Mouse (Mus musculus): ENCODE results near the gene Riox1. TPM values are rescaled to one million over a fixed set of nuclear protein-coding genes. Genes with fewer than 3 reads are reported as not detected.
A peak's percentile ranks its signal among the peaks of the same experiment; 100 is the strongest.
"Not testable (repeated sequence)": the region's sequence is repeated elsewhere in the genome, so short reads cannot be mapped to it uniquely, and the experiment has no call there.

The Riox1 gene
- total and polyA plus RNA-seq, 2 experiments from 2014 or later, result 11.3 to 28.8 TPM

GRCm38 (mm10) chr12:83927747-83928146 lies 22.7 kb upstream of the Riox1 start:
- Histone ChIP-seq H3K4me2 (ENCODE audit: low read depth, low read length) (no peak overlapping the region), H3K36me3 (ENCODE audit: insufficient read depth, low read length) (no peaks in the 10 kb centered on the region), H3K9me3 (ENCODE audit: low read length) (no peaks in the 10 kb centered on the region), H3K27ac (no peak overlapping the region), H3K4me1 (ENCODE audit: insufficient read depth, low read length) (no peaks in the 10 kb centered on the region), H3K27me3 (ENCODE audit: insufficient read depth, low read length) (no peaks in the 10 kb centered on the region), H3K4me3 (ENCODE audit: low read length) (no peak overlapping the region), H3K9ac (replicated peaks; ENCODE audit: low read length) (no peak overlapping the region)
- ATAC-seq, result no peak
- TF ChIP-seq CTCF (IDR thresholded peaks at IDR 0.05; ENCODE audit: low read depth), result no peak
- no peak for DNase-seq (ENCODE audit: low spot score)
- 83% methylated on average over 4 of the region's 4 CpGs for WGBS

DNA sequence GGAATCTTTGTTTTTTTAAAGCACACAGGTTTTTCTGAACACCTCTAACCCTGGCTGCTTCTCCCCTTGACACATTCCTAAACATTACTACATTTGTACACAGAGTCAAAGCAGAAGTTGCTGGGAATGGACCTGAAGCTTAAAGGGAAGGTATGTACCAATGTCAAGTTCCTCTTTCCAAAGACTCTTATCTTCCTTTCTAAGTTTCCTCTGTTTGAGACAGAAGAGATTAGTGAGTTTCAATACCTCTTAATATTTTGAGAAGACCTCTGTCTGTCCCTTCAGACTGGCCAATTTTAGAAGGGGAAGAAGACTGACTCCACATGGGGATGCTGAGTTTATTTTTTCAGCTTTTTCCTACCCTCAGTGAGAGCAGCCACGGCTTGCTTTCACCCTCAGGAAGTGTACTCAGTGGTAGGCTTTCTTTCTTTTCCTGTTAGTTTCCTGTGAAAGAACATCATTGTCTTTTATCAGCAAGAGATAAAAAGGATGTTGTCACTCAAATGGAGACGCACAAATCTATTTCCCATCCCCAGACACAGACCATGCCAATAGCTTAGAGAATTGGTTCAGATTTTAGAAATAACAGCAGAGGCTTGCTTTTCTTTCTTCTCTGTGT lies 21.1 kb upstream of the Riox1 start:
- no peak for DNase-seq (ENCODE audit: low spot score)
- no peak for TF ChIP-seq CTCF (IDR thresholded peaks at IDR 0.05; ENCODE audit: low read depth)

DNA sequence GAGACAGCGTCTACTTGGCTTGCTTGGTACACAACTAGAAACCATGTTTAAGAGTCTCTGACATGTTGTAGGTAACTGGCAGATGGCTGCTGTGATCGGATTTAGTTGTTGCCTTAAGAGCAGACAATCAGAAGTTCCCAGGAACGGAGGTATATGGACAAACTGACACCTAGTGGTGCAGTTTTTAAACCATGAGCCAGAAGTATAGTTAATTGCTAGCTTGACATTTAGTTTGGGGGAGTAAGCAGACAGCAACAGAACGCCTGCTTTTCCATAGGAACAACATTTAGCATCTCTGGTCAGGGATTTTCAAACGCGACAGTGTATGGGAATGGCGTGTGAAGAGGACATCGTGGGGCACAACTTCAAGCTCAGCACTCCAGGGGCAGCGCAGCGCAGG lies 12.8 kb upstream of the Riox1 start:
- Histone ChIP-seq H3K4me2 (ENCODE audit: low read depth, low read length) (no peak overlapping the region), H3K36me3 (ENCODE audit: insufficient read depth, low read length) (no peaks in the 10 kb centered on the region), H3K9ac (replicated peaks; ENCODE audit: low read length) (no peak overlapping the region), H3K27me3 (ENCODE audit: insufficient read depth, low read length) (no peaks in the 10 kb centered on the region), H3K9me3 (ENCODE audit: low read length) (no peaks in the 10 kb centered on the region), H3K27ac (no peak overlapping the region), H3K4me3 (ENCODE audit: low read length) (no peak overlapping the region), H3K4me1 (ENCODE audit: insufficient read depth, low read length) (no peaks in the 10 kb centered on the region)
- ATAC-seq, result no peak
- DNase-seq (ENCODE audit: low spot score), result no peak
- 0 out of 2 replicates have a peak, but pooled peaks have one; percentile 21 for TF ChIP-seq CTCF (IDR thresholded peaks at IDR 0.05; ENCODE audit: low read depth)
- 70% methylated on average over 10 of the region's 10 CpGs for WGBS

More for the DNA sequence above, 21.1 kb upstream of the Riox1 start:
- H3K27me3 ChIP-seq (ENCODE audit: insufficient read depth, low read length), result no peaks in the 10 kb centered on the region
- H3K4me2 ChIP-seq (ENCODE audit: low read depth, low read length), result no peak overlapping the region
- H3K9ac ChIP-seq (replicated peaks; ENCODE audit: low read length), result no peak overlapping the region
- no peaks in the 10 kb centered on the region for H3K4me1 ChIP-seq (ENCODE audit: insufficient read depth, low read length)
- no peak overlapping the region for H3K27ac ChIP-seq
- WGBS, result 28% methylated on average over 2 of the region's 2 CpGs
- H3K9me3 ChIP-seq (ENCODE audit: low read length), result no peaks in the 10 kb centered on the region
- no peak overlapping the region for H3K4me3 ChIP-seq (ENCODE audit: low read length)
- ATAC-seq, result no peak
- H3K36me3 ChIP-seq (ENCODE audit: insufficient read depth, low read length), result no peaks in the 10 kb centered on the region

GRCm38 (mm10) chr12:83938592-83938991 lies 11.8 kb upstream of the Riox1 start:
- not testable (repeated sequence) for H3K27me3 ChIP-seq (ENCODE audit: insufficient read depth, low read length); H3K4me1 ChIP-seq (ENCODE audit: insufficient read depth, low read length); H3K36me3 ChIP-seq (ENCODE audit: insufficient read depth, low read length); H3K4me3 ChIP-seq (ENCODE audit: low read length); H3K9me3 ChIP-seq (ENCODE audit: low read length); ATAC-seq; H3K4me2 ChIP-seq (ENCODE audit: low read depth, low read length); H3K9ac ChIP-seq (replicated peaks; ENCODE audit: low read length); H3K27ac ChIP-seq; DNase-seq (ENCODE audit: low spot score)
- 66% methylated on average over 1 of the region's 1 CpGs for WGBS

- ATAC-seq, result no peak
- no peaks in the 10 kb centered on the region for H3K36me3 ChIP-seq (ENCODE audit: insufficient read depth, low read length)
- H3K4me2 ChIP-seq (ENCODE audit: low read depth, low read length), result no peak overlapping the region
- no peak for DNase-seq (ENCODE audit: low spot score)
- H3K4me1 ChIP-seq (ENCODE audit: insufficient read depth, low read length), result no peaks in the 10 kb centered on the region
- no peak overlapping the region for H3K27ac ChIP-seq
- no peak for TF ChIP-seq CTCF (IDR thresholded peaks at IDR 0.05; ENCODE audit: low read depth)
- no peak overlapping the region for H3K4me3 ChIP-seq (ENCODE audit: low read length)
- H3K9ac ChIP-seq (replicated peaks; ENCODE audit: low read length), result no peak overlapping the region
- 79% methylated on average over 2 of the region's 2 CpGs for WGBS
- no peaks in the 10 kb centered on the region for H3K27me3 ChIP-seq (ENCODE audit: insufficient read depth, low read length)
- H3K9me3 ChIP-seq (ENCODE audit: low read length), result no peaks in the 10 kb centered on the region
Measured at GRCm38 (mm10) chr12:83939332-83939731, 11.1 kb upstream of the Riox1 start.

- WGBS, result 57% methylated on average over 4 of the region's 4 CpGs
- DNase-seq (ENCODE audit: low spot score), result no peak
Measured at GRCm38 (mm10) chr12:83940031-83940430, 10.4 kb upstream of the Riox1 start.

DNA sequence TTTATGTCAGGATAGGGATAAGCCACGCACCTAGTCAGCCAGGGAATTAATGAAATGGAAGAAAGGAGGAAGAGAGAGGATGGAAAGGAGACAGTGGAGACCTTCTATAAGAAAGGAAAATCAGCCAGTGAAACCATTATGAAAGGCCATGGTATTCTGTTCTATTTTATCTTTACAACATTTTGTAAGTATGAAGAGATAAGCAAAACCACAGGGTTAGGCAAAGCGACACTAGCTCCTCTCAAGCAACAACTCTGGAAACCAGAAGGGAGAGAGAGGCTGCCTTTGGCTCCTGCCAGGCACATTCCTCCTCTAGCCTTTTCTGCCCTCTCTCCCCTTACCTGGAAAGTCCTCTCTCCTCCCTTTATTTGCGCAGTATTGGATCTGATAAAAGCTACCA lies 8.5 kb upstream of the Riox1 start:
- Histone ChIP-seq H3K4me1 (ENCODE audit: insufficient read depth, low read length) (no peaks in the 10 kb centered on the region), H3K9ac (replicated peaks; ENCODE audit: low read length) (no peak overlapping the region), H3K27ac (no peak overlapping the region), H3K27me3 (ENCODE audit: insufficient read depth, low read length) (no peaks in the 10 kb centered on the region), H3K9me3 (ENCODE audit: low read length) (no peaks in the 10 kb centered on the region), H3K4me2 (ENCODE audit: low read depth, low read length) (no peak overlapping the region), H3K36me3 (ENCODE audit: insufficient read depth, low read length) (no peaks in the 10 kb centered on the region), H3K4me3 (ENCODE audit: low read length) (no peak overlapping the region)
- no peak for TF ChIP-seq CTCF (IDR thresholded peaks at IDR 0.05; ENCODE audit: low read depth)
- WGBS, result 91% methylated on average over 3 of the region's 3 CpGs
- ATAC-seq (no peak), DNase-seq (ENCODE audit: low spot score) (no peak)

More at GRCm38 (mm10) chr12:83940031-83940430, 10.4 kb upstream of the Riox1 start:
- no peak overlapping the region for H3K27ac ChIP-seq
- H3K4me3 ChIP-seq (ENCODE audit: low read length), result no peak overlapping the region
- H3K9ac ChIP-seq (replicated peaks; ENCODE audit: low read length), result no peak overlapping the region
- no peak overlapping the region for H3K4me2 ChIP-seq (ENCODE audit: low read depth, low read length)
- no peak for ATAC-seq
- TF ChIP-seq CTCF (IDR thresholded peaks at IDR 0.05; ENCODE audit: low read depth), result no peak
- H3K36me3 ChIP-seq (ENCODE audit: insufficient read depth, low read length), result no peaks in the 10 kb centered on the region
- no peaks in the 10 kb centered on the region for H3K9me3 ChIP-seq (ENCODE audit: low read length)
- H3K27me3 ChIP-seq (ENCODE audit: insufficient read depth, low read length), result no peaks in the 10 kb centered on the region
- no peaks in the 10 kb centered on the region for H3K4me1 ChIP-seq (ENCODE audit: insufficient read depth, low read length)

All from hindbrain, postnatal 0 days (tissue).